Mouse (Mus musculus) hindbrain, embryonic 12.5 days (tissue): ENCODE data around the gene Shmt2. TPM values are rescaled to one million over a fixed set of nuclear protein-coding genes. Genes with fewer than 3 reads are reported as not detected.
A peak's percentile ranks its signal among the peaks of the same experiment; 100 is the strongest.

ENCODE experiments used
- ATAC-seq: fragments of 200-750 bp; cut with Nextera tagmentation; 2 replicates; pipeline ENCODE4 v1.8.0; 2017; ENCODE audit warnings: moderate TSS enrichment; ENCODE audit not compliant: low FRiP score
- H3K27ac ChIP-seq: fragments of 300-500 bp; sonication (generic); 2 replicates; pipeline ENCODE4 v1.5.1; 2016; ENCODE audit warnings: mild to moderate bottlenecking
- H3K27me3 ChIP-seq: fragments of 300-500 bp; sonication (generic); 2 replicates; pipeline ENCODE4 v1.6.1; 2016; ENCODE audit warnings: mild to moderate bottlenecking
- H3K36me3 ChIP-seq: fragments of 300-500 bp; sonication (generic); 2 replicates; pipeline ENCODE4 v1.6.1; 2016; ENCODE audit warnings: mild to moderate bottlenecking
- H3K4me1 ChIP-seq: fragments of 300-500 bp; sonication (generic); 2 replicates; pipeline ENCODE4 v1.6.1; 2016
- H3K4me2 ChIP-seq: fragments of 300-500 bp; sonication (generic); replicated peaks from 2 replicates; pipeline ENCODE4 v1.6.1; 2016; ENCODE audit warnings: mild to moderate bottlenecking
- H3K4me3 ChIP-seq: fragments of 300-500 bp; sonication (generic); 2 replicates; pipeline ENCODE4 v1.5.1; 2016; ENCODE audit warnings: mild to moderate bottlenecking
- H3K9ac ChIP-seq: fragments of 300-500 bp; sonication (generic); 2 replicates; pipeline ENCODE4 v1.6.1; 2016; ENCODE audit warnings: mild to moderate bottlenecking, moderate library complexity
- H3K9me3 ChIP-seq: fragments of 300-500 bp; sonication (generic); replicated peaks from 2 replicates; pipeline ENCODE4 v1.6.1; 2016; ENCODE audit warnings: mild to moderate bottlenecking
- WGBS: fragments of 180-500 bp; shearing (Covaris S2); methylation state at CpG from one replicate; pipeline ENCODE4 v1.1.7; 2016; 5-methylcytosine and 5-hydroxymethylcytosine counted together
- polyA plus RNA-seq: library from polyadenylated mRNA; unstranded; fragments of >200 nt; fragmentation: Nextera tagmentation; extraction: Ambion mirVana; gene quantifications from 2 replicates; pipeline ENCODE4 v1.2.1, GENCODE M21; 2016

Gene Shmt2
- polyA plus RNA-seq, 1 experiment from 2014 or later: 67.1 TPM

- peak; percentile 65 for ATAC-seq
- peak overlapping the region; percentile 98 for H3K27ac ChIP-seq
- peak overlapping the region; percentile 32 for H3K4me3 ChIP-seq
- peaks cover 54% of the 10 kb centered on the region for H3K27me3 ChIP-seq
- H3K4me1 ChIP-seq: peaks cover 56% of the 10 kb centered on the region
- WGBS: under 1% methylated on average over 35 of the region's 35 CpGs
- H3K9me3 ChIP-seq: no peaks in the 10 kb centered on the region
- peaks cover 13% of the 10 kb centered on the region; the same call in 1 of the 2 replicates for H3K36me3 ChIP-seq
- peak overlapping the region; percentile 64 for H3K4me2 ChIP-seq
- H3K9ac ChIP-seq: peak overlapping the region; percentile 37
Measured at GRCm38 (mm10) chr10:127509051-127509836, 13.0 kb downstream of the Shmt2 start.

GRCm38 (mm10) chr10:127508239-127508638 lies 14.0 kb downstream of the Shmt2 start:
- H3K27me3 ChIP-seq: peaks cover 44% of the 10 kb centered on the region

GRCm38 (mm10) chr10:127500894-127501893 lies 21.1 kb downstream of the Shmt2 start, which contains the start of gene Stac3:
Gene Stac3, plus strand, starts transcription at chr10:127501686.
- Histone ChIP-seq H3K36me3 (peaks cover 58% of the 10 kb centered on the region), H3K4me3 (no peak within 1 kb of the TSS), H3K27ac (no peak within 1 kb of the TSS), H3K27me3 (no peaks in the 10 kb centered on the region), H3K9ac (no peak within 1 kb of the TSS), H3K9me3 (no peaks in the 10 kb centered on the region), H3K4me2 (no peak within 1 kb of the TSS), H3K4me1 (no peaks in the 10 kb centered on the region)
- no peak for ATAC-seq
- WGBS: 82% methylated on average over 11 of the region's 13 CpGs

More at GRCm38 (mm10) chr10:127508239-127508638, 14.0 kb downstream of the Shmt2 start:
- Histone ChIP-seq H3K9me3 (no peaks in the 10 kb centered on the region), H3K4me1 (peaks cover 46% of the 10 kb centered on the region), H3K27ac (0 out of 2 replicates have a peak overlapping the region, but pooled peaks have one; percentile 35), H3K36me3 (peaks cover 17% of the 10 kb centered on the region; the same call in 1 of the 2 replicates), H3K4me3 (0 out of 2 replicates have a peak overlapping the region, but pooled peaks have one; percentile 32), H3K4me2 (peak overlapping the region; percentile 64), H3K9ac (no peak overlapping the region)
- 4% methylated on average over 15 of the region's 15 CpGs for WGBS
- no peak for ATAC-seq

GRCm38 (mm10) chr10:127500042-127500441 lies 22.2 kb downstream of the Shmt2 start:
- 92% methylated on average over 4 of the region's 4 CpGs for WGBS
- Histone ChIP-seq H3K36me3 (peaks cover 64% of the 10 kb centered on the region), H3K4me1 (no peaks in the 10 kb centered on the region), H3K27ac (no peak overlapping the region), H3K4me2 (no peak overlapping the region), H3K9me3 (no peaks in the 10 kb centered on the region), H3K9ac (no peak overlapping the region), H3K4me3 (no peak overlapping the region), H3K27me3 (no peaks in the 10 kb centered on the region)
- no peak for ATAC-seq

GRCm38 (mm10) chr10:127499516-127499915 lies 22.7 kb downstream of the Shmt2 start:
- WGBS: 85% methylated on average over 5 of the region's 5 CpGs
- Histone ChIP-seq H3K27ac (no peak overlapping the region), H3K9ac (no peak overlapping the region), H3K4me1 (no peaks in the 10 kb centered on the region), H3K36me3 (peaks cover 65% of the 10 kb centered on the region), H3K4me2 (no peak overlapping the region), H3K9me3 (no peaks in the 10 kb centered on the region), H3K4me3 (no peak overlapping the region), H3K27me3 (no peaks in the 10 kb centered on the region)
- ATAC-seq: no peak

- 93% methylated on average over 3 of the region's 3 CpGs for WGBS
- ATAC-seq: no peak
- peaks cover 84% of the 10 kb centered on the region for H3K36me3 ChIP-seq
- H3K27me3 ChIP-seq: no peaks in the 10 kb centered on the region
- H3K4me1 ChIP-seq: peaks cover 5% of the 10 kb centered on the region
- H3K9me3 ChIP-seq: no peaks in the 10 kb centered on the region
- no peak overlapping the region for H3K9ac ChIP-seq
- no peak overlapping the region for H3K27ac ChIP-seq
- no peak overlapping the region for H3K4me3 ChIP-seq
- no peak overlapping the region for H3K4me2 ChIP-seq
Measured at GRCm38 (mm10) chr10:127496156-127496555, 26.1 kb downstream of the Shmt2 start.

- no peak overlapping the region for H3K27ac ChIP-seq
- peaks cover 66% of the 10 kb centered on the region for H3K36me3 ChIP-seq
- H3K4me2 ChIP-seq: no peak overlapping the region
- peaks cover 16% of the 10 kb centered on the region for H3K4me1 ChIP-seq
- H3K4me3 ChIP-seq: no peak overlapping the region
- ATAC-seq: no peak
- H3K9ac ChIP-seq: no peak overlapping the region
- H3K27me3 ChIP-seq: no peaks in the 10 kb centered on the region
- 79% methylated on average over 3 of the region's 3 CpGs for WGBS
- no peaks in the 10 kb centered on the region for H3K9me3 ChIP-seq
Measured at GRCm38 (mm10) chr10:127492118-127492517, 30.1 kb downstream of the Shmt2 start.

GRCm38 (mm10) chr10:127491128-127491512 lies 31.1 kb downstream of the Shmt2 start:
- H3K27me3 ChIP-seq: no peaks in the 10 kb centered on the region
- H3K9me3 ChIP-seq: no peaks in the 10 kb centered on the region
- ATAC-seq: 0 out of 2 replicates have a peak, but pooled peaks have one; percentile 52
- peak overlapping the region; percentile 76 for H3K27ac ChIP-seq
- no peak overlapping the region for H3K9ac ChIP-seq
- H3K4me1 ChIP-seq: peaks cover 16% of the 10 kb centered on the region
- H3K36me3 ChIP-seq: peaks cover 60% of the 10 kb centered on the region
- 50% methylated on average over 8 of the region's 8 CpGs for WGBS
- H3K4me3 ChIP-seq: no peak overlapping the region
- no peak overlapping the region for H3K4me2 ChIP-seq

- Histone ChIP-seq H3K4me1 (peaks cover 16% of the 10 kb centered on the region), H3K36me3 (peaks cover 58% of the 10 kb centered on the region), H3K27me3 (no peaks in the 10 kb centered on the region), H3K4me3 (no peak overlapping the region), H3K27ac (peak overlapping the region; percentile 76), H3K9me3 (no peaks in the 10 kb centered on the region), H3K9ac (no peak overlapping the region), H3K4me2 (no peak overlapping the region)
- 73% methylated on average over 18 of the region's 18 CpGs for WGBS
- ATAC-seq: 0 out of 2 replicates have a peak, but pooled peaks have one; percentile 32
Measured at GRCm38 (mm10) chr10:127490160-127491127, 31.8 kb downstream of the Shmt2 start.

GRCm38 (mm10) chr10:127488856-127489255 lies 33.4 kb downstream of the Shmt2 start:
- peaks cover 59% of the 10 kb centered on the region for H3K36me3 ChIP-seq
- no peak overlapping the region for H3K4me2 ChIP-seq
- H3K27me3 ChIP-seq: no peaks in the 10 kb centered on the region
- H3K9me3 ChIP-seq: no peaks in the 10 kb centered on the region
- 91% methylated on average over 7 of the region's 7 CpGs for WGBS
- ATAC-seq: no peak
- H3K9ac ChIP-seq: no peak overlapping the region
- H3K4me1 ChIP-seq: peaks cover 16% of the 10 kb centered on the region
- 0 out of 2 replicates have a peak overlapping the region, but pooled peaks have one; percentile 46 for H3K27ac ChIP-seq
- H3K4me3 ChIP-seq: no peak overlapping the region

- no peak overlapping the region for H3K4me3 ChIP-seq
- ATAC-seq: no peak
- no peak overlapping the region for H3K27ac ChIP-seq
- H3K36me3 ChIP-seq: peaks cover 55% of the 10 kb centered on the region
- no peaks in the 10 kb centered on the region for H3K9me3 ChIP-seq
- no peaks in the 10 kb centered on the region for H3K27me3 ChIP-seq
- WGBS: 84% methylated on average over 10 of the region's 10 CpGs
- H3K4me2 ChIP-seq: no peak overlapping the region
- H3K9ac ChIP-seq: no peak overlapping the region
- H3K4me1 ChIP-seq: peaks cover 2% of the 10 kb centered on the region; the same call in 1 of the 2 replicates
Measured at GRCm38 (mm10) chr10:127485235-127485634, 37.0 kb downstream of the Shmt2 start.
